Mouse (Mus musculus): ENCODE data around the gene Zfand2a.

DNA sequence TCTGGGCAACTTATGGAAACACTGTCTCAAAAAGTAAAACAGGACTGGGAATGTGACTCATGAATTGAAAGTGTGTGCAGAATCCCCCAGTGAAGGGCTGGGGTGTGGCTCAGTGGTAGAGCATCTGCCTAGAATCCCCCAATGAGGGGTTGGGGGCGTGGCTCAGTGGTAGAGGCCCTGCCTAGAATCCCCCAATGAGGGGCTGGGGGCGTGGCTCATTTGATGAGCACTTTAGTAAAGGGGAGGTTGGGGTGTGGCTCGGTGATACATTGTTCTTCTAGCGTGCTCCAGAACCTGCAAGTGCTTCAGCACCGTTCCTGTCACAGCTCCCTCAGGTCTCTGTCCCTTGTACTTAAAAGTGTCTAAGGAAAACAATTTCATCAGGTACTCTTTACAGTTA, 21.9 kb upstream of the Zfand2a start:
- TF ChIP-seq CTCF (IDR thresholded peaks at IDR 0.05; ENCODE audit: control insufficient read depth, insufficient read depth, low read length) = no peak
- TF ChIP-seq POLR2A (IDR thresholded peaks at IDR 0.05; ENCODE audit: borderline replicate concordance, control insufficient read depth, low read depth, low read length) = no peak
